Mouse (Mus musculus) lung, postnatal 25 days (tissue): Measurements from ENCODE around the gene Nfkbie.
A peak's percentile ranks its signal among the peaks of the same experiment; 100 is the strongest.

Experiments used
- DNase-seq: peaks from one replicate; pipeline ENCODE4 v3.0.0; 2022; ENCODE audit warnings: low spot score

Gene Nfkbie

GRCm38 (mm10) chr17:45596631-45597396 lies 41.3 kb downstream of the Nfkbie start:
- DNase-seq, result peak; percentile 88

GRCm38 (mm10) chr17:45597787-45598186 lies 42.3 kb downstream of the Nfkbie start:
- no peak for DNase-seq

GRCm38 (mm10) chr17:45598376-45598775 lies 42.9 kb downstream of the Nfkbie start:
- no peak for DNase-seq

- DNase-seq, result no peak
Measured at GRCm38 (mm10) chr17:45598891-45599290, 43.4 kb downstream of the Nfkbie start.

GRCm38 (mm10) chr17:45599446-45600242 lies 44.1 kb downstream of the Nfkbie start, which contains the start of gene Slc29a1:
Slc29a1 (minus strand) TSS chr17:45599606.
- peak; percentile 70 for DNase-seq

GRCm38 (mm10) chr17:45600267-45600666 lies 44.8 kb downstream of the Nfkbie start:
- DNase-seq, result no peak

- no peak for DNase-seq
Measured at GRCm38 (mm10) chr17:45601325-45601724, 45.8 kb downstream of the Nfkbie start.

GRCm38 (mm10) chr17:45601877-45602304 lies 46.4 kb downstream of the Nfkbie start, which contains the start of gene Mymx:
Mymx (minus strand) TSS chr17:45602102.
- DNase-seq, result no peak

GRCm38 (mm10) chr17:45602984-45603383 lies 47.5 kb downstream of the Nfkbie start:
- no peak for DNase-seq

GRCm38 (mm10) chr17:45606992-45607879 lies 51.7 kb downstream of the Nfkbie start:
- no peak for DNase-seq

- peak; percentile 29 for DNase-seq
Measured at GRCm38 (mm10) chr17:45608396-45608795, 52.9 kb downstream of the Nfkbie start.

GRCm38 (mm10) chr17:45610144-45610866 lies 54.8 kb downstream of the Nfkbie start:
- DNase-seq, result peak; percentile 53

GRCm38 (mm10) chr17:45612008-45612407 lies 56.5 kb downstream of the Nfkbie start:
- no peak for DNase-seq
